Mouse (Mus musculus): ENCODE measurements around the gene Ramp1.
A peak's percentile ranks its signal among the peaks of the same experiment; 100 is the strongest.

Ramp1 gene

GRCm38 (mm10) chr1:91239112-91239511 lies 59.5 kb downstream of the Ramp1 start:
- no peak for DNase-seq (ENCODE audit: low read depth, low spot score)

- DNase-seq (ENCODE audit: low read depth, low spot score), result no peak
Measured at GRCm38 (mm10) chr1:91239800-91240199, 60.2 kb downstream of the Ramp1 start.

- DNase-seq (ENCODE audit: low read depth, low spot score), result no peak
Measured at GRCm38 (mm10) chr1:91240685-91241084, 61.1 kb downstream of the Ramp1 start.

- DNase-seq (ENCODE audit: low read depth, low spot score), result no peak
Measured at GRCm38 (mm10) chr1:91241249-91241648, 61.6 kb downstream of the Ramp1 start.

- DNase-seq (ENCODE audit: low read depth, low spot score), result no peak
Measured at GRCm38 (mm10) chr1:91248242-91248641, 68.6 kb downstream of the Ramp1 start.

GRCm38 (mm10) chr1:91248970-91249369 lies 69.3 kb downstream of the Ramp1 start:
- DNase-seq (ENCODE audit: low read depth, low spot score), result no peak

GRCm38 (mm10) chr1:91249564-91250414 lies 70.2 kb downstream of the Ramp1 start, which contains the start of gene Ube2f:
Gene Ube2f (plus strand): TSS chr1:91250304.
- DNase-seq (ENCODE audit: low read depth, low spot score), result peak; percentile 88

GRCm38 (mm10) chr1:91250415-91251147 lies 71.0 kb downstream of the Ramp1 start:
- DNase-seq (ENCODE audit: low read depth, low spot score), result no peak

GRCm38 (mm10) chr1:91251148-91251650 lies 71.6 kb downstream of the Ramp1 start:
- DNase-seq (ENCODE audit: low read depth, low spot score), result no peak

- no peak for DNase-seq (ENCODE audit: low read depth, low spot score)
Measured at GRCm38 (mm10) chr1:91251927-91252326, 72.3 kb downstream of the Ramp1 start.

- DNase-seq (ENCODE audit: low read depth, low spot score), result no peak
Measured at GRCm38 (mm10) chr1:91257918-91258317, 78.3 kb downstream of the Ramp1 start.

GRCm38 (mm10) chr1:91259794-91260193 lies 80.2 kb downstream of the Ramp1 start:
- DNase-seq (ENCODE audit: low read depth, low spot score), result no peak

GRCm38 (mm10) chr1:91262508-91262907 lies 82.9 kb downstream of the Ramp1 start:
- DNase-seq (ENCODE audit: low read depth, low spot score), result no peak

GRCm38 (mm10) chr1:91272260-91272659 lies 92.6 kb downstream of the Ramp1 start:
- DNase-seq (ENCODE audit: low read depth, low spot score), result no peak

All from retina, postnatal 7 days (tissue).